Mouse (Mus musculus) lung, embryonic 15.5 days (tissue): ENCODE data around the gene Bicd2. TPM values are rescaled to one million over a fixed set of nuclear protein-coding genes. Genes with fewer than 3 reads are reported as not detected.

ENCODE experiments used
- ATAC-seq: fragments of 200-750 bp; cut with Nextera tagmentation; 2 replicates; pipeline ENCODE4 v1.8.0; 2017; ENCODE audit warnings: moderate number of reproducible peaks, borderline replicate concordance; ENCODE audit not compliant: low FRiP score, low TSS enrichment; ENCODE audit errors: extremely low read depth
- H3K27ac ChIP-seq: fragments of 300-500 bp; sonication (generic); 2 replicates; pipeline ENCODE4 v1.5.1; 2015; ENCODE audit warnings: moderate library complexity, mild to moderate bottlenecking, inconsistent platforms
- H3K27me3 ChIP-seq: fragments of 300-500 bp; sonication (generic); 2 replicates; pipeline ENCODE4 v1.6.1; 2015; ENCODE audit warnings: inconsistent platforms
- H3K36me3 ChIP-seq: fragments of 300-500 bp; sonication (generic); 2 replicates; pipeline ENCODE4 v1.6.1; 2015; ENCODE audit warnings: inconsistent platforms
- H3K4me1 ChIP-seq: fragments of 300-500 bp; sonication (generic); 2 replicates; pipeline ENCODE4 v1.6.1; 2015; ENCODE audit warnings: inconsistent platforms
- H3K4me2 ChIP-seq: fragments of 300-500 bp; sonication (generic); 2 replicates; pipeline ENCODE4 v1.6.1; 2015; ENCODE audit warnings: inconsistent platforms, mild to moderate bottlenecking, moderate library complexity
- H3K4me3 ChIP-seq: fragments of 300-500 bp; sonication (generic); 2 replicates; pipeline ENCODE4 v1.5.1; 2015; ENCODE audit warnings: mild to moderate bottlenecking, inconsistent platforms
- H3K9ac ChIP-seq: fragments of 300-500 bp; sonication (generic); 2 replicates; pipeline ENCODE4 v1.6.1; 2015; ENCODE audit warnings: inconsistent platforms
- H3K9me3 ChIP-seq: fragments of 300-500 bp; sonication (generic); 2 replicates; pipeline ENCODE4 v1.6.1; 2016; ENCODE audit warnings: inconsistent platforms
- WGBS: fragments of 180-500 bp; shearing (Covaris S2); methylation state at CpG from one replicate; pipeline ENCODE4 v1.1.7; 2015; 5-methylcytosine and 5-hydroxymethylcytosine counted together
- polyA plus RNA-seq: library from polyadenylated mRNA; unstranded; fragments of >200 nt; fragmentation: Nextera tagmentation; extraction: Ambion mirVana; gene quantifications from 2 replicates; pipeline ENCODE4 v1.2.1, GENCODE M21; 2015

Gene Bicd2
- polyA plus RNA-seq, 1 experiment from 2014 or later: 34.7 TPM

DNA sequence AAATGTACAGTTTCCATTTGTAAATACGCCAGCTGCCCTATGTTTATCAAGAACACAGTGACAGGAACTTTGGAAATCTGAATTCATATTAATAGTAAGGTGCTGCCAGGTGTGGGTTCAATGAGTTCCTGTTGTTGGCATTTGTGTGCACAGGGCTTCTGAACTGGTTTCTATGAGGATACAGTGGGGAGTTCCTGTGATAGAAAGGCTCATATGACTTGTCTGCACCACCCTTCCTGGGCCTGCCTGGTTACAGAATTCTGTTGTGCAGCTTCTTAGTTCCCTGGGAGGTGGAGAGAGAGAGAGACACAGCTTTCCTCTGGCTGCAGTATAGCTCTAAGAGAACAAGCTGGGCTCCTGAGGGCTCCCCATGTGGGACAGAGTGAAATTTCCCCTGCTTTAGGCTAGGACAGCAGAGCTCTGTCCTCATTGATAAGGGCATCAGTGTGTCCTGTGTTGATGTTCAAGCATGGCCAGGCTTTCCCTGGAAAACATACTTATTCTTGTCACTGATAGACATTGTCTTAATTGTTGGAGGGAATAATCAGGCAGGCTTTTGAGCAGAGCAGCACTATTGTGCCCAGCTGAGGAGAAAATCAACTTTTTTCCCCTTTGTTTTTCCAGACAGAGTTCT is 86.8 kb downstream of the Bicd2 start:
- no peaks in the 10 kb centered on the region for H3K9me3 ChIP-seq
- peaks cover 8% of the 10 kb centered on the region; the same call in 1 of the 2 replicates for H3K36me3 ChIP-seq
- peaks cover 7% of the 10 kb centered on the region; the same call in 1 of the 2 replicates for H3K4me1 ChIP-seq
- H3K27ac ChIP-seq: no peak overlapping the region
- no peak for ATAC-seq
- no peak overlapping the region for H3K9ac ChIP-seq
- no peaks in the 10 kb centered on the region for H3K27me3 ChIP-seq
- H3K4me3 ChIP-seq: no peak overlapping the region
- WGBS: 76% methylated on average over 1 of the region's 1 CpGs
- H3K4me2 ChIP-seq: no peak overlapping the region

DNA sequence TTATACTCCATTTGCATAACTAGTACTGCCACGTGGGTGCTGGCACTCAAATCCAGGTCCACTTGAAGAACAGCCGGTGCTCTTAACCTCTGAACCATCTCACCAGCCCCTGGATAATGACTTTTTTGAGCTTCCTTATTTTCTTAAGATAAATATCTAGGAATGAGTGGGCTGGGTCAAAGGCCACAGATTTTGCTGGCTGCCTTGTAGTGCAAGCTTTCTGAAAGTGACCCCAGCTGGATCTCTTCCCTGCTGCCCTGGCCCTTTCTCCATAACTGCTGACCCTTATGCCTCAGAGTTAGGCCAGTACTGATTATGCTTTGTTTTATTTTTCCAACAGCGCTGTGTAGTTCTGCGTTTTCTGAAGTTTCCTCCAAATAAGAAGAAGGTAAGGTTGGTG is 89.1 kb downstream of the Bicd2 start:
- Histone ChIP-seq H3K4me2 (no peak overlapping the region), H3K36me3 (peaks cover 19% of the 10 kb centered on the region), H3K27ac (no peak overlapping the region), H3K9me3 (no peaks in the 10 kb centered on the region), H3K9ac (no peak overlapping the region), H3K27me3 (no peaks in the 10 kb centered on the region), H3K4me3 (no peak overlapping the region), H3K4me1 (0 out of 2 replicates have a peak, but pooled peaks cover 7% of the 10 kb centered on the region)
- 44% methylated on average over 4 of the region's 4 CpGs for WGBS
- ATAC-seq: no peak

GRCm38 (mm10) chr13:49433268-49434029 is 92.1 kb downstream of the Bicd2 start:
- Histone ChIP-seq H3K4me2 (no peak overlapping the region), H3K9me3 (no peaks in the 10 kb centered on the region), H3K27ac (no peak overlapping the region), H3K36me3 (peaks cover 40% of the 10 kb centered on the region), H3K4me3 (no peak overlapping the region), H3K4me1 (0 out of 2 replicates have a peak, but pooled peaks cover 7% of the 10 kb centered on the region), H3K27me3 (no peaks in the 10 kb centered on the region), H3K9ac (no peak overlapping the region)
- WGBS: 83% methylated on average over 2 of the region's 2 CpGs
- no peak for ATAC-seq

GRCm38 (mm10) chr13:49435745-49436144 is 94.4 kb downstream of the Bicd2 start:
- Histone ChIP-seq H3K4me2 (no peak overlapping the region), H3K9ac (no peak overlapping the region), H3K4me3 (no peak overlapping the region), H3K27me3 (no peaks in the 10 kb centered on the region), H3K9me3 (no peaks in the 10 kb centered on the region), H3K4me1 (0 out of 2 replicates have a peak, but pooled peaks cover 2% of the 10 kb centered on the region), H3K27ac (no peak overlapping the region), H3K36me3 (peaks cover 40% of the 10 kb centered on the region)
- no peak for ATAC-seq
- 80% methylated on average over 1 of the region's 1 CpGs for WGBS

GRCm38 (mm10) chr13:49436170-49436569 is 94.8 kb downstream of the Bicd2 start:
- Histone ChIP-seq H3K27ac (no peak overlapping the region), H3K9me3 (no peaks in the 10 kb centered on the region), H3K36me3 (peaks cover 40% of the 10 kb centered on the region), H3K4me3 (no peak overlapping the region), H3K4me2 (no peak overlapping the region), H3K9ac (no peak overlapping the region), H3K27me3 (no peaks in the 10 kb centered on the region), H3K4me1 (0 out of 2 replicates have a peak, but pooled peaks cover 2% of the 10 kb centered on the region)
- WGBS: 63% methylated on average over 4 of the region's 4 CpGs
- no peak for ATAC-seq

Other genes with a start within 250 kb of the Bicd2 start
- gene Wnk2, start 193.6 kb upstream of the Bicd2 start, polyA plus RNA-seq: 0.81 and 1.3 TPM in 2 replicates
- 44.5 and 45.1 TPM in 2 replicates for gene Ninj1, start 154.1 kb upstream of the Bicd2 start, polyA plus RNA-seq
- 47.4 and 52.6 TPM in 2 replicates for gene Card19, start 125.5 kb upstream of the Bicd2 start, polyA plus RNA-seq
- 1.5 and 2.2 TPM in 2 replicates for gene Susd3, start 92.9 kb upstream of the Bicd2 start, polyA plus RNA-seq
- gene Fgd3, start 21.3 kb upstream of the Bicd2 start, polyA plus RNA-seq: 0.30 and 0.33 TPM in 2 replicates
- 15.1 and 15.2 TPM in 2 replicates for gene Ippk, start 79.7 kb downstream of the Bicd2 start, polyA plus RNA-seq
- 0.94 and 1.4 TPM in 2 replicates for gene Tes3-ps, start 151.7 kb downstream of the Bicd2 start, polyA plus RNA-seq
- gene Ecm2, start 163.2 kb downstream of the Bicd2 start, polyA plus RNA-seq: 1.3 and 1.6 TPM in 2 replicates
- 30.6 and 32.0 TPM in 2 replicates for gene Aspn, start 202.9 kb downstream of the Bicd2 start, polyA plus RNA-seq
- 0.92 and 1.1 TPM in 2 replicates for gene Omd, start 240.9 kb downstream of the Bicd2 start, polyA plus RNA-seq